8 mouse cellular contexts compared by ENCODE assay signal in the genomic region with DNA sequence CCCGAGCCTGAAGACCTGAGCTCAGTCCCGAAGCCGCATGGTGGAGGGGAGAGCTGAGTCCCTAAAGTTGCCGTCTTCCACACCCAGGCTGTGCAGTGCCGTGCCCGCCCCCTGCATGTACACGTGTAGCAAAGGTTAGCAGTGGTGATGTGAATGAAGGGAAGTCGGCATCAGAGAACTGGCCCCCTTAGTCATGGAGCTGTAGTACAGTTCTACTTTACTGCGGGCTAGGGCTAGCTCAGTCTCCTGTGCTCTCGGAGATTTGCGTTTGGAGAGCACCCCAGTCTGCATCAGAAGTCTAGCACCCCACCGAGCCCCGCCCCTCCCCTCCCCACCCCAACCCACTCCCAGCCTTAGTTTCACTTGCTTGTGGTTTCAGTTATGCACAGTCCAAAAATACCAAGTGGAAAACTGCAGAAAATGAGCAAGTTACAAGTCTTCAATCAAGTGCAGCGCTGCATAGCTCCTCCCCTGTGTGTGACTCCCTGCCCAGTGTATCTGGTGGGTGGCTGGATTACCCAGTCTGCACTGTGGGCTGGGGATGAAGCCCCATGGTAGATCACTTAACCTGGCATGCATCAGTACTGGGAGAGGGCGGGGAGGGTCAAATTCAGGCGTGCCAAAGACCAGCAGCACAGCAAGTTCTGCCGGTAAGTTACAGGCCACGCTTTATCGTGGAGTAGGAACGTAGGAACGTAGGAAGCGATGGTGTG. TPM values are rescaled to one million over a fixed set of nuclear protein-coding genes. Genes with fewer than 3 reads are reported as not detected.
DNase-seq lines count a peak whose midpoint lies in the region; ATAC-seq lines count a peak whose summit lies in the region.

No protein-coding gene starts in this region.

- H3K27ac ChIP-seq in midbrain, embryonic 13.5 days = peak overlapping the region; percentile 83

- ATAC-seq in midbrain, embryonic 13.5 days = no peak

- peak overlapping the region; percentile 30; the same call in 1 of the 2 replicates for H3K9ac ChIP-seq in midbrain, embryonic 13.5 days (replicated peaks)

- DNase-seq in kidney, adult 18-20 months = peak; percentile 29
- DNase-seq in kidney, postnatal 36 days = no peak
- peak; percentile 51 for DNase-seq in ZHBTc4 (ENCODE audit: low read depth, low spot score)
- peak; percentile 87 for DNase-seq in induced T-regulatory cell, adult 2 months (ENCODE audit: low read depth)
- no peak for DNase-seq in cerebellum, postnatal 14 days
- no peak for DNase-seq in left cerebral cortex, postnatal 10 days (ENCODE audit: extremely low spot score in 1 of 2, low spot score in 2 of 2)
- DNase-seq in adrenal gland, adult 18-20 months (ENCODE audit: low spot score in 2 of 2) = no peak

- no peaks in the 10 kb centered on the region for H3K27me3 ChIP-seq in midbrain, embryonic 13.5 days

- peaks cover 20% of the 10 kb centered on the region for H3K36me3 ChIP-seq in midbrain, embryonic 13.5 days

- H3K4me2 ChIP-seq in midbrain, embryonic 13.5 days (replicated peaks) = peak overlapping the region; percentile 51

- WGBS in midbrain, embryonic 13.5 days = 63% methylated on average over 22 of the region's 22 CpGs

- no peaks in the 10 kb centered on the region for H3K9me3 ChIP-seq in midbrain, embryonic 13.5 days

- H3K4me1 ChIP-seq in midbrain, embryonic 13.5 days (replicated peaks) = peaks cover 66% of the 10 kb centered on the region

- intact Hi-C loops in left cerebral cortex, postnatal 10 days (cut with DNase I) = no loop called here

- H3K4me3 ChIP-seq in midbrain, embryonic 13.5 days (replicated peaks) = no peak overlapping the region; the same call in 1 of the 2 replicates

RNA-seq across cellular contexts. Expression of gene Ap5z1, which starts 22.3 kb away (rescaled TPM):
- 14.3 and 14.8 TPM in 2 replicates for polyA plus RNA-seq in midbrain, embryonic 13.5 days (2015; fragmentation: Nextera tagmentation; extraction: Ambion mirVana)
- total RNA-seq in left cerebral cortex, postnatal 10 days (2021) = 10 to 100 TPM; 17.5 to 22.3 TPM
- 10 to 100 TPM; 15.4 to 18.1 TPM for total RNA-seq in adrenal gland, adult 18-20 months (2021)

RNA-seq across cellular contexts. Expression of gene Foxk1, which starts 40.2 kb away (rescaled TPM):
- 4.8 and 5.1 TPM in 2 replicates for polyA plus RNA-seq in midbrain, embryonic 13.5 days (2015; fragmentation: Nextera tagmentation; extraction: Ambion mirVana)
- 10 to 100 TPM; 38.2 to 40.0 TPM for total RNA-seq in left cerebral cortex, postnatal 10 days (2021)
- 10 to 100 TPM; 17.9 to 22.1 TPM for total RNA-seq in adrenal gland, adult 18-20 months (2021)

Comparison
In these comparisons a context has a peak if more than half of its experiments do, and no peak if none do; other contexts are left out.
1. DNase-seq: peak in kidney, adult 18-20 months (single experiment), ZHBTc4 (single experiment) and induced T-regulatory cell, adult 2 months (single experiment); none in kidney, postnatal 36 days (0 of 2), cerebellum, postnatal 14 days (0 of 2), left cerebral cortex, postnatal 10 days (0 of 2) and adrenal gland, adult 18-20 months (0 of 2).